In the genomic region with DNA sequence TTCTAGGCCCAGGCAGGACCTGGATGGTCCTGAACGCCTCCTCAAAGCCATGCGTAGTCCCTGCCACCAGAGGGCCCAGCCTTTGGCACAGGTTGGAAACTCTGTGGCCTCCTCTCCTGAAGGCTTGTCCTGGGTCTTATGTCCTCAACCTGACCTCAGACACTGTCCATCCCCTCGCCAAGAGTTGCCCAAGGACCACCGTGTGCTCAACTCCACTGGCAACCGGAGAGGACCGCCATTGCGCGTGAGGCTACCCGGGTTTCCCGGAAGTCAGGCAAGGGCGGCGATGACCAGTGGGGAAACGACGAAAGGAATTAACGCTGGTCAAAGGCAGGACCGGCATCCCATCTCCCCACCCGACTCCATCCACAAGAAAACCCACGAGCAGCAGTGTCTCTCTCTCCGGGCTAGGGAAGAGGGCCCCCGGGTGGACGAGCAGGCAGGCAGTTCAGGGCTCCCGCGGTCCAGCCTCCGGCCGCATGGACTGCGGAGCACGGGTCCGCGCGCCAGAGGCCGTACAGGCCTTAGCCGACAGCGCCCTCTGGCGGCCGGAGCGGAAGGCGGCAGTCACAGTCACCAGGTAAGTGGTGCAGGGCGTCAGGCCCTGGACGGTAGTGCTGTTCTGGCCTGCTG, we compare ENCODE assay signal across 8 mouse cellular contexts. TPM values are rescaled to one million over a fixed set of nuclear protein-coding genes. Genes with fewer than 3 reads are reported as not detected.
A peak's percentile ranks its signal among the peaks of the same experiment; 100 is the strongest.
DNase-seq lines count a peak whose midpoint lies in the region; ATAC-seq lines count a peak whose summit lies in the region.

No protein-coding gene starts in this region.

- peak overlapping the region; percentile 53 for H3K4me3 ChIP-seq in hindbrain, embryonic 12.5 days

- H3K27ac ChIP-seq in hindbrain, embryonic 12.5 days, result peak overlapping the region; percentile 64

- H3K9me3 ChIP-seq in hindbrain, embryonic 12.5 days (replicated peaks), result no peaks in the 10 kb centered on the region

- H3K4me2 ChIP-seq in hindbrain, embryonic 12.5 days (replicated peaks), result peak overlapping the region; percentile 79

- peak overlapping the region; percentile 78 for H3K9ac ChIP-seq in hindbrain, embryonic 12.5 days

- ATAC-seq in hindbrain, embryonic 12.5 days (ENCODE audit: low FRiP score), result peak; percentile 90

- H3K36me3 ChIP-seq in hindbrain, embryonic 12.5 days, result no peaks in the 10 kb centered on the region

- DNase-seq in MEL-GATA-1-ER (ENCODE audit: extremely low read depth, low read depth), result peak; percentile 58
- DNase-seq in cerebellum, adult 9-10 months, result peak; percentile 95
- DNase-seq in frontal cortex, postnatal 10 days (ENCODE audit: low spot score in 2 of 2), result peak; percentile 63 to 85
- peak; percentile 92 to 94 for DNase-seq in layer of hippocampus, postnatal 10 days (ENCODE audit: low spot score in 2 of 2)
- peak; percentile 93 for DNase-seq in lung, postnatal 10 days
- peak; percentile 94 for DNase-seq in ovary, postnatal 14 days (ENCODE audit: low spot score)
- peak; percentile 85 for DNase-seq in thymus, postnatal 14 days

- WGBS in hindbrain, embryonic 12.5 days, result 0% methylated on average over 39 of the region's 39 CpGs

- peaks cover 44% of the 10 kb centered on the region for H3K27me3 ChIP-seq in hindbrain, embryonic 12.5 days

- peaks cover 27% of the 10 kb centered on the region for H3K4me1 ChIP-seq in hindbrain, embryonic 12.5 days

RNA-seq across cellular contexts. Expression of a gene that starts 4.5 kb away (rescaled TPM):
- polyA plus RNA-seq in hindbrain, embryonic 12.5 days (2016; fragmentation: Nextera tagmentation; extraction: Ambion mirVana), result 12.2 and 12.9 TPM in 2 replicates
- 10 to 100 TPM; 16.3 to 18.2 TPM for total RNA-seq in layer of hippocampus, postnatal 10 days (2021)

RNA-seq across cellular contexts. Expression of a gene that starts 9.1 kb away (rescaled TPM):
- polyA plus RNA-seq in hindbrain, embryonic 12.5 days (2016; fragmentation: Nextera tagmentation; extraction: Ambion mirVana), result 81.8 and 84.7 TPM in 2 replicates
- 10 to 100 TPM; 68.7 to 71.4 TPM for total RNA-seq in layer of hippocampus, postnatal 10 days (2021)

RNA-seq across cellular contexts. Expression of a gene that starts 15.7 kb away (rescaled TPM):
- polyA plus RNA-seq in hindbrain, embryonic 12.5 days (2016; fragmentation: Nextera tagmentation; extraction: Ambion mirVana), result 0.58 and 0.86 TPM in 2 replicates
- 1 to 10 TPM; 3.5 to 4.5 TPM for total RNA-seq in layer of hippocampus, postnatal 10 days (2021)

RNA-seq across cellular contexts. Expression of a gene that starts 20.2 kb away (rescaled TPM):
- polyA plus RNA-seq in hindbrain, embryonic 12.5 days (2016; fragmentation: Nextera tagmentation; extraction: Ambion mirVana), result not detected in 2 replicates
- total RNA-seq in layer of hippocampus, postnatal 10 days (2021), result not detected

RNA-seq across cellular contexts. Expression of a gene that starts 32.7 kb away (rescaled TPM):
- polyA plus RNA-seq in hindbrain, embryonic 12.5 days (2016; fragmentation: Nextera tagmentation; extraction: Ambion mirVana), result 189 and 204 TPM in 2 replicates
- total RNA-seq in layer of hippocampus, postnatal 10 days (2021), result 100 to 1,000 TPM; 109 to 114 TPM

Comparison
In these comparisons a context has a peak if more than half of its experiments do, and no peak if none do; other contexts are left out.
1. Peak in every context shown above with its lines: DNase-seq, ATAC-seq, H3K4me3 ChIP-seq and H3K27ac ChIP-seq.